Mouse (Mus musculus): Measurements from ENCODE around the gene Milr1. TPM values are rescaled to one million over a fixed set of nuclear protein-coding genes. Genes with fewer than 3 reads are reported as not detected.

Gene Milr1
- total and polyA plus RNA-seq, 3 experiments = 0.29 to 1.4 (median 0.93) TPM

GRCm38 (mm10) chr11:106814601-106815320 is 63.7 kb downstream of the Milr1 start:
- intact Hi-C loops (cut with DNase I) = no loop called here
- 75% methylated on average over 14 of the region's 14 CpGs for WGBS

GRCm38 (mm10) chr11:106815331-106815730 is 64.3 kb downstream of the Milr1 start:
- intact Hi-C loops (cut with DNase I) = no loop called here
- TF ChIP-seq POLR2A (IDR thresholded peaks at IDR 0.05; ENCODE audit: insufficient read depth, low read depth, low read length) (no peak), EP300 (IDR thresholded peaks at IDR 0.05; ENCODE audit: insufficient read depth, low read depth, low read length) (no peak), CTCF (IDR thresholded peaks at IDR 0.05) (no peak)
- no peaks in the 10 kb centered on the region for H3K79me2 ChIP-seq (replicated peaks; ENCODE audit: control insufficient read depth, insufficient read depth, low read length)
- peak in 1 of 2 experiments; percentile 13 for DNase-seq
- no peaks in the 10 kb centered on the region; the same call in 1 of the 2 replicates for H3K4me1 ChIP-seq (ENCODE audit: control insufficient read depth, insufficient read depth, low read length)
- H3K9ac ChIP-seq (ENCODE audit: low read depth, low read length) = no peak overlapping the region
- H3K27me3 ChIP-seq (ENCODE audit: control insufficient read depth, insufficient read depth, low read length) = no peaks in the 10 kb centered on the region
- H3K36me3 ChIP-seq (ENCODE audit: control insufficient read depth, insufficient read depth, low read length) = peaks cover 10% of the 10 kb centered on the region
- WGBS = 82% methylated on average over 2 of the region's 2 CpGs
- no peak overlapping the region for H3K27ac ChIP-seq
- no peak overlapping the region for H3K4me3 ChIP-seq

More at GRCm38 (mm10) chr11:106814601-106815320, 63.7 kb downstream of the Milr1 start:
- no peak overlapping the region for H3K9ac ChIP-seq (ENCODE audit: low read depth, low read length)
- H3K4me1 ChIP-seq (ENCODE audit: control insufficient read depth, insufficient read depth, low read length) = no peaks in the 10 kb centered on the region; the same call in 1 of the 2 replicates
- TF ChIP-seq EP300 (IDR thresholded peaks at IDR 0.05; ENCODE audit: insufficient read depth, low read depth, low read length) (no peak), POLR2A (IDR thresholded peaks at IDR 0.05; ENCODE audit: insufficient read depth, low read depth, low read length) (no peak), CTCF (IDR thresholded peaks at IDR 0.05) (no peak)
- H3K27ac ChIP-seq = no peak overlapping the region
- no peak overlapping the region for H3K4me3 ChIP-seq
- H3K27me3 ChIP-seq (ENCODE audit: control insufficient read depth, insufficient read depth, low read length) = no peaks in the 10 kb centered on the region
- H3K79me2 ChIP-seq (replicated peaks; ENCODE audit: control insufficient read depth, insufficient read depth, low read length) = no peaks in the 10 kb centered on the region
- DNase-seq = peak in 1 of 2 experiments; percentile 17
- H3K36me3 ChIP-seq (ENCODE audit: control insufficient read depth, insufficient read depth, low read length) = peaks cover 10% of the 10 kb centered on the region

- H3K9ac ChIP-seq (ENCODE audit: low read depth, low read length) = no peak overlapping the region
- H3K4me1 ChIP-seq (ENCODE audit: control insufficient read depth, insufficient read depth, low read length) = no peaks in the 10 kb centered on the region; the same call in 1 of the 2 replicates
- H3K27ac ChIP-seq = no peak overlapping the region
- no peaks in the 10 kb centered on the region for H3K79me2 ChIP-seq (replicated peaks; ENCODE audit: control insufficient read depth, insufficient read depth, low read length)
- TF ChIP-seq POLR2A (IDR thresholded peaks at IDR 0.05; ENCODE audit: insufficient read depth, low read depth, low read length) = no peak
- no peak for TF ChIP-seq CTCF (IDR thresholded peaks at IDR 0.05)
- TF ChIP-seq EP300 (IDR thresholded peaks at IDR 0.05; ENCODE audit: insufficient read depth, low read depth, low read length) = no peak
- no peak overlapping the region for H3K4me3 ChIP-seq
- no peaks in the 10 kb centered on the region for H3K27me3 ChIP-seq (ENCODE audit: control insufficient read depth, insufficient read depth, low read length)
- peaks cover 10% of the 10 kb centered on the region for H3K36me3 ChIP-seq (ENCODE audit: control insufficient read depth, insufficient read depth, low read length)
- 73% methylated on average over 2 of the region's 2 CpGs for WGBS
- DNase-seq = no peak
- intact Hi-C loops (cut with DNase I) = no loop called here
These were observed 64.7 kb downstream of the Milr1 start for GRCm38 (mm10) chr11:106815761-106816160.

GRCm38 (mm10) chr11:106816316-106816715 is 65.3 kb downstream of the Milr1 start:
- TF ChIP-seq EP300 (IDR thresholded peaks at IDR 0.05; ENCODE audit: insufficient read depth, low read depth, low read length) (no peak), CTCF (IDR thresholded peaks at IDR 0.05) (no peak), POLR2A (IDR thresholded peaks at IDR 0.05; ENCODE audit: insufficient read depth, low read depth, low read length) (no peak)
- H3K27ac ChIP-seq = no peak overlapping the region
- 72% methylated on average over 7 of the region's 7 CpGs for WGBS
- H3K4me3 ChIP-seq = no peak overlapping the region
- peaks cover 4% of the 10 kb centered on the region for H3K4me1 ChIP-seq (ENCODE audit: control insufficient read depth, insufficient read depth, low read length)
- peaks cover 11% of the 10 kb centered on the region for H3K36me3 ChIP-seq (ENCODE audit: control insufficient read depth, insufficient read depth, low read length)
- intact Hi-C loops (cut with DNase I) = no loop called here
- no peaks in the 10 kb centered on the region for H3K27me3 ChIP-seq (ENCODE audit: control insufficient read depth, insufficient read depth, low read length)
- no peak overlapping the region for H3K9ac ChIP-seq (ENCODE audit: low read depth, low read length)
- H3K79me2 ChIP-seq (replicated peaks; ENCODE audit: control insufficient read depth, insufficient read depth, low read length) = no peaks in the 10 kb centered on the region
- no peak for DNase-seq

- TF ChIP-seq EP300 (IDR thresholded peaks at IDR 0.05; ENCODE audit: insufficient read depth, low read depth, low read length) = no peak
- Histone ChIP-seq H3K79me2 (replicated peaks; ENCODE audit: control insufficient read depth, insufficient read depth, low read length) (no peaks in the 10 kb centered on the region), H3K27me3 (ENCODE audit: control insufficient read depth, insufficient read depth, low read length) (no peaks in the 10 kb centered on the region), H3K9ac (ENCODE audit: low read depth, low read length) (no peak overlapping the region), H3K36me3 (ENCODE audit: control insufficient read depth, insufficient read depth, low read length) (peaks cover 13% of the 10 kb centered on the region), H3K4me1 (ENCODE audit: control insufficient read depth, insufficient read depth, low read length) (peaks cover 6% of the 10 kb centered on the region), H3K27ac (no peak overlapping the region), H3K4me3 (no peak overlapping the region)
- DNase-seq = no peak
- intact Hi-C loops (cut with DNase I) = no loop called here
- WGBS = 91% methylated on average over 3 of the region's 3 CpGs
These were observed 66.1 kb downstream of the Milr1 start for GRCm38 (mm10) chr11:106817156-106817555.

GRCm38 (mm10) chr11:106817808-106818207 is 66.8 kb downstream of the Milr1 start:
- intact Hi-C loops (cut with DNase I) = no loop called here
- DNase-seq = no peak
- Histone ChIP-seq H3K4me3 (no peak overlapping the region), H3K36me3 (ENCODE audit: control insufficient read depth, insufficient read depth, low read length) (peaks cover 17% of the 10 kb centered on the region), H3K4me1 (ENCODE audit: control insufficient read depth, insufficient read depth, low read length) (peaks cover 6% of the 10 kb centered on the region), H3K27me3 (ENCODE audit: control insufficient read depth, insufficient read depth, low read length) (no peaks in the 10 kb centered on the region), H3K27ac (no peak overlapping the region), H3K79me2 (replicated peaks; ENCODE audit: control insufficient read depth, insufficient read depth, low read length) (no peaks in the 10 kb centered on the region), H3K9ac (ENCODE audit: low read depth, low read length) (no peak overlapping the region)
- 77% methylated on average over 6 of the region's 6 CpGs for WGBS
- TF ChIP-seq CTCF (IDR thresholded peaks at IDR 0.05) (no peak), POLR2A (IDR thresholded peaks at IDR 0.05; ENCODE audit: insufficient read depth, low read depth, low read length) (no peak)

All from heart, adult 2 months (tissue).